Mouse (Mus musculus): ENCODE data around the gene Spaca4.

DNA sequence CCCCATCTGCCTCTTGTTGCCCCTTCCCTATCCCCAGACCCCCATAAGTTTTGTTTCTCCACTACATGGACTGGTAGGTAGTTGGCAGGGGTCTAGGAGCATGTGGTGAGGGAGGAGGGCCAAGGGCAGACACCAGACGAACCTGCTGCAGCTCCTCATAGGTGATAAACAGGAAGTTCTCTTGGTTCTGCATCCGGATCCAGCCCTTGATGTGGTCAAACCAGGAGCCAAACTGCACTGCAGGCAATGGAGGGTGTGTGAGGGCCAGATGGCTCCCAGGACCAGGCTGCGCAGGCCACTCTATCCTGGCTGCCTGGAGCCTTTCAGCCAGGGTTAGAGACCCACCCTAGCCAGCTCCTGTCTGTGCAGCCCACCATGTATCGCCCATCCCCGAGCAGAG lies 7.9 kb upstream of the Spaca4 start:
- no peak for TF ChIP-seq POLR2AphosphoS2 (IDR thresholded peaks at IDR 0.05; ENCODE audit: insufficient read length, low read depth)
- no peak for TF ChIP-seq USF1 (IDR thresholded peaks at IDR 0.05; ENCODE audit: low read depth)
- no peak for TF ChIP-seq E2F4 (IDR thresholded peaks at IDR 0.05; ENCODE audit: insufficient read depth)
- TF ChIP-seq POLR2A (IDR thresholded peaks at IDR 0.05; ENCODE audit: insufficient read length, low read depth), result no peak
- TF ChIP-seq MAX (IDR thresholded peaks at IDR 0.05; ENCODE audit: low read depth), result no peak
- TF ChIP-seq MYOD1 (IDR thresholded peaks at IDR 0.05; ENCODE audit: control insufficient read depth in 1 of 3, insufficient read length in 2 of 3, low read depth in 2 of 3), result no peak
- no peak for TF ChIP-seq MYOG (IDR thresholded peaks at IDR 0.05; ENCODE audit: control insufficient read depth in 1 of 3, insufficient read depth in 1 of 3, insufficient read length in 2 of 3, low read depth in 2 of 3)
- no peak for TF ChIP-seq REST (IDR thresholded peaks at IDR 0.05; ENCODE audit: insufficient read depth, insufficient read length)
- no peak for TF ChIP-seq TCF12 (IDR thresholded peaks at IDR 0.05; ENCODE audit: insufficient read depth, poor library complexity, severe bottlenecking)
- no peak for TF ChIP-seq TCF3 (IDR thresholded peaks at IDR 0.05; ENCODE audit: insufficient read length, low read depth)
- TF ChIP-seq CEBPB (IDR thresholded peaks at IDR 0.05; ENCODE audit: insufficient read depth, poor library complexity, severe bottlenecking), result no peak
- TF ChIP-seq SRF (IDR thresholded peaks at IDR 0.05; ENCODE audit: control insufficient read depth, insufficient read length, low read depth), result no peak

All from myocyte (in vitro differentiated cells).